In genomic region chr2:156324681-156325080, GRCm38 (mm10) we compare ENCODE assay signal across 7 mouse cellular contexts. TPM values are rescaled to one million over a fixed set of nuclear protein-coding genes. Genes with fewer than 3 reads are reported as not detected.
DNase-seq lines count a peak whose midpoint lies in the region; ATAC-seq and TF ChIP-seq lines count a peak whose summit lies in the region.

No protein-coding gene starts in this region.

- H3K4me2 ChIP-seq in kidney, embryonic 14.5 days (replicated peaks; ENCODE audit: low read depth, low read length), result no peak overlapping the region; the same call in 1 of the 2 replicates

- peak; percentile 98 for DNase-seq in heart, adult 11 months
- DNase-seq in lung, postnatal 4 days, result peak; percentile 75 to 86
- no peak for DNase-seq in thymus, adult 2 months
- DNase-seq in cerebellum, adult 2 months, result no peak
- no peak for DNase-seq in neural tube, embryonic 10.5 days (ENCODE audit: extremely low spot score, low spot score)

- ATAC-seq in kidney, embryonic 14.5 days (ENCODE audit: low FRiP score, low TSS enrichment), result peak; percentile 74

- no peaks in the 10 kb centered on the region for H3K27me3 ChIP-seq in kidney, embryonic 14.5 days (ENCODE audit: control insufficient read depth, insufficient read depth, low read length)
- no peaks in the 10 kb centered on the region for H3K27me3 ChIP-seq in thymus, adult 2 months (ENCODE audit: control insufficient read depth, insufficient read depth, low read length)
- no peaks in the 10 kb centered on the region for H3K27me3 ChIP-seq in cerebellum, adult 2 months (ENCODE audit: control insufficient read depth, insufficient read depth, low read length)

- TF ChIP-seq POLR2A in bone marrow macrophage, adult 2 months (IDR thresholded peaks at IDR 0.05; ENCODE audit: borderline replicate concordance, low read depth, low read length), result no peak
- TF ChIP-seq POLR2A in thymus, adult 2 months (IDR thresholded peaks at IDR 0.05; ENCODE audit: control insufficient read depth, extremely low read depth, insufficient read depth, low read length, poor library complexity), result no peak
- TF ChIP-seq POLR2A in cerebellum, adult 2 months (IDR thresholded peaks at IDR 0.05; ENCODE audit: borderline replicate concordance, insufficient read depth, low read length), result no peak

- no peak overlapping the region for H3K9ac ChIP-seq in kidney, embryonic 14.5 days (ENCODE audit: low read depth, low read length)

- H3K36me3 ChIP-seq in kidney, embryonic 14.5 days (ENCODE audit: control insufficient read depth, insufficient read depth, low read length), result no peaks in the 10 kb centered on the region
- no peaks in the 10 kb centered on the region for H3K36me3 ChIP-seq in thymus, adult 2 months (ENCODE audit: control insufficient read depth, insufficient read depth, low read length)

- H3K4me3 ChIP-seq in bone marrow macrophage, adult 2 months (ENCODE audit: insufficient read depth, low read length), result peak overlapping the region; percentile 16; the same call in 1 of the 2 replicates
- no peak overlapping the region for H3K4me3 ChIP-seq in kidney, embryonic 14.5 days (ENCODE audit: low read length)
- no peak overlapping the region for H3K4me3 ChIP-seq in thymus, adult 2 months (ENCODE audit: control insufficient read depth, insufficient read depth, low read length)
- H3K4me3 ChIP-seq in cerebellum, adult 2 months (replicated peaks; ENCODE audit: insufficient read depth, low read depth, low read length), result no peak overlapping the region

- peak overlapping the region; percentile 92 for H3K27ac ChIP-seq in bone marrow macrophage, adult 2 months (ENCODE audit: insufficient read depth, low read depth, low read length)
- peak overlapping the region; percentile 66 for H3K27ac ChIP-seq in kidney, embryonic 14.5 days (ENCODE audit: low read depth, low read length)
- no peak overlapping the region for H3K27ac ChIP-seq in thymus, adult 2 months (ENCODE audit: control insufficient read depth, insufficient read depth, low read length)
- no peak overlapping the region for H3K27ac ChIP-seq in cerebellum, adult 2 months (ENCODE audit: insufficient read depth, low read length)

- 21% methylated on average over 5 of the region's 5 CpGs for WGBS in kidney, embryonic 14.5 days
- WGBS in thymus, adult 2 months, result 35% methylated on average over 5 of the region's 5 CpGs
- WGBS in cerebellum, adult 2 months, result 58% methylated on average over 5 of the region's 5 CpGs

- H3K4me1 ChIP-seq in bone marrow macrophage, adult 2 months (ENCODE audit: control insufficient read depth, insufficient read depth, low read length), result peaks cover 19% of the 10 kb centered on the region
- 0 out of 2 replicates have a peak, but pooled peaks cover 14% of the 10 kb centered on the region for H3K4me1 ChIP-seq in kidney, embryonic 14.5 days (ENCODE audit: control insufficient read depth, insufficient read depth, low read length)
- no peaks in the 10 kb centered on the region for H3K4me1 ChIP-seq in thymus, adult 2 months (replicated peaks; ENCODE audit: control insufficient read depth, insufficient read depth, low read length)
- H3K4me1 ChIP-seq in cerebellum, adult 2 months (ENCODE audit: control insufficient read depth, insufficient read depth, low read length), result no peaks in the 10 kb centered on the region

- no peaks in the 10 kb centered on the region for H3K9me3 ChIP-seq in kidney, embryonic 14.5 days (ENCODE audit: control insufficient read depth, low read length)

- TF ChIP-seq CTCF in bone marrow macrophage, adult 2 months (IDR thresholded peaks at IDR 0.05; ENCODE audit: low read depth, low read length), result no peak
- TF ChIP-seq CTCF in thymus, adult 2 months (IDR thresholded peaks at IDR 0.05; ENCODE audit: borderline replicate concordance, control insufficient read depth, extremely low read depth, insufficient read depth, low read length, poor library complexity), result no peak
- no peak for TF ChIP-seq CTCF in cerebellum, adult 2 months (IDR thresholded peaks at IDR 0.05; ENCODE audit: borderline replicate concordance, insufficient read depth, low read depth, low read length)

RNA-seq across cellular contexts. Expression of gene Scand1, which starts 12.2 kb away (rescaled TPM):
- 71.1 and 77.0 TPM in 2 replicates for polyA plus RNA-seq in bone marrow macrophage, adult 2 months (2012; ENCODE audit: insufficient read depth, insufficient read length, missing spikeins)
- 74.2 TPM in 2 replicates for polyA plus RNA-seq in kidney, embryonic 14.5 days (2014; fragmentation: Nextera tagmentation; extraction: Ambion mirVana)
- polyA plus RNA-seq in thymus, adult 2 months (2012; rRNA removed), result 326 and 425 TPM in 2 replicates
- 80.6 and 82.5 TPM in 2 replicates for polyA plus RNA-seq in cerebellum, adult 2 months (2012; rRNA removed)

RNA-seq across cellular contexts. Expression of gene Cnbd2, which starts 12.6 kb away (rescaled TPM):
- 5.6 and 5.9 TPM in 2 replicates for polyA plus RNA-seq in bone marrow macrophage, adult 2 months (2012; ENCODE audit: insufficient read depth, insufficient read length, missing spikeins)
- 4.5 and 6.4 TPM in 2 replicates for polyA plus RNA-seq in kidney, embryonic 14.5 days (2014; fragmentation: Nextera tagmentation; extraction: Ambion mirVana)
- polyA plus RNA-seq in thymus, adult 2 months (2012; rRNA removed), result 0.94 and 1.6 TPM in 2 replicates
- polyA plus RNA-seq in cerebellum, adult 2 months (2012; rRNA removed), result 9.5 and 9.7 TPM in 2 replicates

Comparison
In these comparisons a context has a peak if more than half of its experiments do, and no peak if none do; other contexts are left out.
1. H3K27ac ChIP-seq: peak in bone marrow macrophage, adult 2 months (single experiment) and kidney, embryonic 14.5 days (single experiment); none in thymus, adult 2 months (single experiment) and cerebellum, adult 2 months (single experiment).
2. DNase-seq: peak in heart, adult 11 months (single experiment) and lung, postnatal 4 days (2 of 2); none in thymus, adult 2 months (single experiment), cerebellum, adult 2 months (0 of 2) and neural tube, embryonic 10.5 days (single experiment).